24 mouse cellular contexts compared by ENCODE assay signal in the genomic region with DNA sequence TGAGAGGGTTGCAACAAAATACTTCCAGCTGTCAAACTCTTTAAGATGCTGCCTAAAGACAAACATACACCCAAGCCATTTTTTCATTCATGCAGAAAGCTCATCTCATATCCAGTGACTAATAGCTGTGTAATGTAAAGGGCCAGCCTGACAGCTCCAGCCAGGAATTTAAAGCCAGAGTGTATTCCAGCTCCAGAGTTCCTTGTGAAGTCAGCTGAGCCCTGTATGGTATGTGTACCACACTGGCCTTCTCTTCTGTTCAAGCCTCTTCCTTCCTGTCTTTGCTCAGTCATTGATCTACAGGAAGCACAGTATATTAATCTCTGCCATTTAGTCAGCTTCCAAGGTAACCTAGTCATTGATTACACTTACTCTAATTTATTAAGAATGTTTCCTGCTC. TPM values are rescaled to one million over a fixed set of nuclear protein-coding genes. Genes with fewer than 3 reads are reported as not detected.
"Had no signal": no experiment of that assay in that cellular context is flagged by ENCODE, and none has a peak within 500 bp of the region (broad histone marks: within the 10 kb centered on the region; RNA-seq: fewer than 3 reads in every experiment).

No protein-coding gene starts in this region.

- H3K36me3 ChIP-seq: limb, embryonic 10.5 days; limb, embryonic 13.5 days; liver, embryonic 12.5 days; liver, embryonic 15.5 days had no signal

- H3K27me3 ChIP-seq: limb, embryonic 13.5 days; liver, embryonic 12.5 days; liver, embryonic 15.5 days had no signal

- H3K27ac ChIP-seq: limb, embryonic 10.5 days; limb, embryonic 13.5 days; liver, embryonic 12.5 days; liver, embryonic 15.5 days had no signal

- H3K4me2 ChIP-seq: limb, embryonic 13.5 days; liver, embryonic 12.5 days; liver, embryonic 15.5 days; midbrain, embryonic 11.5 days had no signal

- DNase-seq: kidney, adult 11 months; kidney, adult 9 months; kidney, postnatal 10 days; kidney, postnatal 36 days; layer of hippocampus, adult 9-11 months; liver; lung, adult 18-20 months; lung, postnatal 4 days; midbrain, embryonic 14.5 days; right cerebral cortex, postnatal 14 days; right cerebral cortex, postnatal 4 days; thymus, adult 18-20 months; thymus, postnatal 4 days had no signal

- H3K9me3 ChIP-seq: limb, embryonic 10.5 days; limb, embryonic 13.5 days; liver, embryonic 12.5 days; liver, embryonic 15.5 days had no signal

- H3K4me1 ChIP-seq: limb, embryonic 10.5 days; limb, embryonic 13.5 days; liver, embryonic 12.5 days; liver, embryonic 15.5 days had no signal

- ATAC-seq: liver, embryonic 12.5 days; lung, postnatal 0 days had no signal

- H3K9ac ChIP-seq: limb, embryonic 13.5 days; liver, embryonic 12.5 days; liver, embryonic 15.5 days had no signal

- H3K4me3 ChIP-seq: limb, embryonic 10.5 days; limb, embryonic 13.5 days; liver, embryonic 12.5 days; liver, embryonic 15.5 days had no signal

RNA-seq across cellular contexts. Expression of a gene that starts 4.6 kb away (rescaled TPM):
- polyA plus RNA-seq: limb, embryonic 10.5 days; limb, embryonic 13.5 days; liver, embryonic 12.5 days; liver, embryonic 15.5 days; lung, postnatal 0 days; midbrain, embryonic 11.5 days; midbrain, embryonic 14.5 days; midbrain, postnatal 0 days; neural tube, embryonic 11.5 days; neural tube, embryonic 14.5 days; stomach, embryonic 14.5 days; testis, adult 2 months had no signal

RNA-seq across cellular contexts. Expression of a gene that starts 51.6 kb away (rescaled TPM):
- polyA plus RNA-seq: liver, embryonic 12.5 days; midbrain, embryonic 14.5 days; midbrain, postnatal 0 days; neural tube, embryonic 14.5 days; testis, adult 2 months had no signal
